Mouse (Mus musculus): ENCODE measurements around the gene Gpr50. TPM values are rescaled to one million over a fixed set of nuclear protein-coding genes. Genes with fewer than 3 reads are reported as not detected.

Gene Gpr50
- polyA plus RNA-seq, 1 experiment from 2014 or later, result 0.21 TPM

DNA sequence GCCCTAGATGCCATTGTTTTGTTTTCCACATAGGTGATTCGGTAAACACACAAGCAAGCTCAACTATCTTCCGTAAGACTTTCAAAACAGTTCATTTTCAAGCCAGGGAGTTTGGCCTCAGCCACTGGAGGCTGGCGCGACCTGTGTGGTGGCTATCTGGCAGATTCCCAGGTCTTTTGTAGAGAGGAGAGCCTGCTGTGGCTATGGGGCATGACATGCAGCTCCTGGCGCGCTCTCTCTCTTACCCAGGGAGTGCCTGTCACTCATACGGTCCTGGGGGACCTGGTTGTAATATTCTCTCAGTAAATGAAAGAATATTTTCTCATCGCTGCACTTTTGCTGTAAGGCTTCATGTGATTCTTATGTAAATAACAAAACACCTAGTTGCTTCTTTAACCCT, 13.5 kb upstream of the Gpr50 start:
- no peak overlapping the region for H3K9ac ChIP-seq (ENCODE audit: low read length)
- WGBS, result 39% methylated on average over 8 of the region's 8 CpGs

DNA sequence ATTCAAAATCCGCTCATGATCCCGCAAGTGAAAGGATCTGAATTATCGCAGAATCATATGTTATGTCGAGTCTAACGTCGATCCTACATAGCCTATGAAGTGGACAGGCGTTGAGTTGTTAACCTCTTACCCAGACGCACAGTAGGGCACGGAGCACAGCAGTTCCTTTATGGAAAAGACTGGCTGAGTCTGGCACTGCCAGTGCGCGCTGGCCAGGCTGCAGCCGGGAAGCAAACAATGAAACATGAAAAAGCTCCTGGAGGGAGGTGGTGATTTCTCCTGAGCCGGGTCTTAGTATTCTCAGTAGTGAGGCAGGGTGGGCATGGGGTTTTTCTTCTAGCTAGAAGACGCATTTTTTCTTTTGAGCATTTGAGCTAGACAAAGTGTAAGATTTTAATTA, 1.7 kb upstream of the Gpr50 start:
- Histone ChIP-seq H3K27ac (ENCODE audit: low read length) (no peak overlapping the region), H3K9me3 (replicated peaks; ENCODE audit: control insufficient read depth, low read length) (peaks cover 6% of the 10 kb centered on the region), H3K4me3 (ENCODE audit: low read length) (peak overlapping the region; percentile 8; the same call in 1 of the 2 replicates), H3K36me3 (ENCODE audit: control insufficient read depth, insufficient read depth) (no peaks in the 10 kb centered on the region), H3K27me3 (ENCODE audit: control insufficient read depth, insufficient read depth, low read length) (peaks cover 59% of the 10 kb centered on the region), H3K9ac (ENCODE audit: low read length) (no peak overlapping the region), H3K4me1 (ENCODE audit: control insufficient read depth, insufficient read depth, low read length) (no peaks in the 10 kb centered on the region), H3K4me2 (ENCODE audit: low read depth, low read length) (no peak overlapping the region)
- no peak for ATAC-seq (replicated peaks; ENCODE audit: extremely low read depth, insufficient read depth, low FRiP score)
- 24% methylated on average over 14 of the region's 14 CpGs for WGBS

More for the DNA sequence above, 13.5 kb upstream of the Gpr50 start:
- Histone ChIP-seq H3K27ac (ENCODE audit: low read length) (no peak overlapping the region), H3K4me3 (ENCODE audit: low read length) (no peak overlapping the region), H3K36me3 (ENCODE audit: control insufficient read depth, insufficient read depth) (no peaks in the 10 kb centered on the region), H3K9me3 (replicated peaks; ENCODE audit: control insufficient read depth, low read length) (no peaks in the 10 kb centered on the region), H3K27me3 (ENCODE audit: control insufficient read depth, insufficient read depth, low read length) (peaks cover 5% of the 10 kb centered on the region; the same call in 1 of the 2 replicates), H3K4me1 (ENCODE audit: control insufficient read depth, insufficient read depth, low read length) (no peaks in the 10 kb centered on the region), H3K4me2 (ENCODE audit: low read depth, low read length) (no peak overlapping the region)
- ATAC-seq (replicated peaks; ENCODE audit: extremely low read depth, insufficient read depth, low FRiP score), result no peak

DNA sequence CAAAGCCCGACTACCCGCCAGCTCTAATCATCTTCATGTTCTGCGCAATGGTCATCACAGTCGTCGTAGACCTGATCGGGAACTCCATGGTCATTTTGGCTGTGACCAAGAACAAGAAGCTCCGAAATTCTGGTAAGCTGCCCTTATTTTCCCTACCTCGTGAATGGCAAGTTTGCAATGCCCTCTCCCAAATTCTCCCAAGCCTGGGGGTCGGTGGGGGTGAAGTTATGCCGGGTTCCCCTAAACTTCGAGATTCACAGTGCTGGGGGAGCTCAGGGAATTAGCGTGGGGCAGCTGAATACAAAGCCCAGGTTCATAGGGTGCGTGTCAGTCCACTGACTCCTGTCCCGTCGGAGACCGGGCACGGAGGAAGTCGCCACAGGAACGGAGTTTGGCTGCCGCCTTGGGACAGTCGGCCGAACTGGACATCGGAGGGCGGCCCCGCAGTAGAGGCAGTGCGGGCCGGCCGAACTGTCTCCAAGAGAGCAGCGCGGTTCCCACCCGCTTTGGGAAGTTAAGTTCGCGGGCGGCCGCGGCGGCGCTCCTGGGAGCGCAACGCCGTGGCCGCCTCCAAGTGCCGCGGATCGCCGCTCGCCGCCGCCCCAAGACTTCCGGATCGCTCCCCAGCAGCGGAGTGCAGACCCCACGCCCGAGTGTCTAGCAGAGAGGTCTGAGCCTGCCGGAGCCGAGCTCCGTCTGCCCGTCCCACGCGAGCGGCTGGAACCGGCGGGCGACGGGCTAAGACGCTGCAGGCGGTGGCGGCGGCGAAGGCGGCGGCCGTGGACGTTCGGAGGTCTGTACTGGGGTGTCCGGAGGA, 612 bp downstream of the Gpr50 start:
- no peaks in the 10 kb centered on the region for H3K36me3 ChIP-seq (ENCODE audit: control insufficient read depth, insufficient read depth)
- H3K27me3 ChIP-seq (ENCODE audit: control insufficient read depth, insufficient read depth, low read length), result peaks cover 60% of the 10 kb centered on the region
- H3K4me1 ChIP-seq (ENCODE audit: control insufficient read depth, insufficient read depth, low read length), result no peaks in the 10 kb centered on the region
- peak overlapping the region; percentile 17; the same call in 1 of the 2 replicates for H3K9ac ChIP-seq (ENCODE audit: low read length)
- peaks cover 6% of the 10 kb centered on the region for H3K9me3 ChIP-seq (replicated peaks; ENCODE audit: control insufficient read depth, low read length)
- no peak overlapping the region for H3K27ac ChIP-seq (ENCODE audit: low read length)
- peak overlapping the region; percentile 70 for H3K4me2 ChIP-seq (ENCODE audit: low read depth, low read length)
- no peak; the same call in 1 of the 2 replicates for ATAC-seq (replicated peaks; ENCODE audit: extremely low read depth, insufficient read depth, low FRiP score)
- WGBS, result 11% methylated on average over 74 of the region's 76 CpGs
- H3K4me3 ChIP-seq (ENCODE audit: low read length), result peak overlapping the region; percentile 53

DNA sequence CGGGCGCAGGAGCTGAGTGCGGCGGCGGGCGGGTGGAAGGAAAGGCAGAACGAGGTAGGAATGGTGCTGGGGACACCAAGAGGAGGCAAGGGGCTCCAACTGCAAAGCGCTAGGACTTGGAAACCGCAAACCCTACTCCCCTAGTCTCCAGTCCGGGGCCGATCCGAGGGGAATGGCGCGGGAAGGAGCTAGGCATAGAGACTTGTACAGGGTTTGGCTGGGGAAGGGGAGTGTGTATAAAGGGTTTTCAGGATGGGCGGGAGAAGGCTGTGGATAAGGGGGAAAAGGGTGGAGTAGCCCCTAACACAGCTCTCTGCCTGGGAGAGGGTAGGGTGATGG, 1.2 kb downstream of the Gpr50 start:
- H3K4me3 ChIP-seq (ENCODE audit: low read length), result peak overlapping the region; percentile 53
- no peak overlapping the region for H3K9ac ChIP-seq (ENCODE audit: low read length)
- ATAC-seq (replicated peaks; ENCODE audit: extremely low read depth, insufficient read depth, low FRiP score), result no peak
- H3K27me3 ChIP-seq (ENCODE audit: control insufficient read depth, insufficient read depth, low read length), result peaks cover 55% of the 10 kb centered on the region
- 8% methylated on average over 15 of the region's 15 CpGs for WGBS
- peak overlapping the region; percentile 70 for H3K4me2 ChIP-seq (ENCODE audit: low read depth, low read length)
- H3K4me1 ChIP-seq (ENCODE audit: control insufficient read depth, insufficient read depth, low read length), result no peaks in the 10 kb centered on the region
- no peaks in the 10 kb centered on the region for H3K36me3 ChIP-seq (ENCODE audit: control insufficient read depth, insufficient read depth)
- peaks cover 6% of the 10 kb centered on the region for H3K9me3 ChIP-seq (replicated peaks; ENCODE audit: control insufficient read depth, low read length)
- no peak overlapping the region for H3K27ac ChIP-seq (ENCODE audit: low read length)

DNA sequence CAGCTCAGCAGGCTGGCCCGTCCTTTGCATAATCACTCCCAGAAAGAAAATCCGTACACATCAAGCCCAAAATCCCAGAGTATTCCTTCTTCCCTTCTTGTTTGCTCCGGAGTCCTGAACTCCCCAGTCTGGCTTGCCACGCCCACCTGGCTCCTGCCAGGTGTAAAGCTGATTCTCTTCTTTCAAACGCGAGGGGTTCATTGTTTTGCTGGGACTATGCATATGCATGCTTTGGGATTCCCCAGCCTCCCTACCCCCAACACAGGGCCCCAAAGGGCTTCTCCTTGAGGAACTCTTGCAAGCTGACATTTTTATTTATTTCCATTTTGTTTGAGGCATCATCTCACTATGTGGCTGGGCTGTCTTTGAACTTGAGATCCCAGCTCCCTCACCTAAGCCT, 6.8 kb downstream of the Gpr50 start:
- Histone ChIP-seq H3K9me3 (replicated peaks; ENCODE audit: control insufficient read depth, low read length) (no peaks in the 10 kb centered on the region), H3K4me3 (ENCODE audit: low read length) (no peak overlapping the region), H3K27me3 (ENCODE audit: control insufficient read depth, insufficient read depth, low read length) (peaks cover 19% of the 10 kb centered on the region), H3K9ac (ENCODE audit: low read length) (no peak overlapping the region), H3K4me2 (ENCODE audit: low read depth, low read length) (no peak overlapping the region), H3K36me3 (ENCODE audit: control insufficient read depth, insufficient read depth) (no peaks in the 10 kb centered on the region), H3K27ac (ENCODE audit: low read length) (no peak overlapping the region), H3K4me1 (ENCODE audit: control insufficient read depth, insufficient read depth, low read length) (no peaks in the 10 kb centered on the region)
- ATAC-seq (replicated peaks; ENCODE audit: extremely low read depth, insufficient read depth, low FRiP score), result no peak
- 17% methylated on average over 6 of the region's 6 CpGs for WGBS

GRCm38 (mm10) chrX:71700817-71701469, 37.5 kb downstream of the Gpr50 start:
- no peaks in the 10 kb centered on the region for H3K36me3 ChIP-seq (ENCODE audit: control insufficient read depth, insufficient read depth)
- H3K9ac ChIP-seq (ENCODE audit: low read length), result no peak overlapping the region
- H3K4me2 ChIP-seq (ENCODE audit: low read depth, low read length), result no peak overlapping the region
- no peak overlapping the region for H3K4me3 ChIP-seq (ENCODE audit: low read length)
- no peaks in the 10 kb centered on the region for H3K9me3 ChIP-seq (replicated peaks; ENCODE audit: control insufficient read depth, low read length)
- no peak for ATAC-seq (replicated peaks; ENCODE audit: extremely low read depth, insufficient read depth, low FRiP score)
- H3K4me1 ChIP-seq (ENCODE audit: control insufficient read depth, insufficient read depth, low read length), result no peaks in the 10 kb centered on the region
- no peak overlapping the region for H3K27ac ChIP-seq (ENCODE audit: low read length)
- 32% methylated on average over 6 of the region's 6 CpGs for WGBS
- no peaks in the 10 kb centered on the region for H3K27me3 ChIP-seq (ENCODE audit: control insufficient read depth, insufficient read depth, low read length)

Other genes starting within 250 kb of the Gpr50 start
- 32.8 and 34.6 TPM in 2 replicates for gene Cd99l2, start 170.8 kb upstream of the Gpr50 start, polyA plus RNA-seq (2015; fragmentation: Nextera tagmentation; extraction: Ambion mirVana)
- 152 and 160 TPM in 2 replicates for gene Hmgb3, start 107.7 kb upstream of the Gpr50 start, polyA plus RNA-seq (2015; fragmentation: Nextera tagmentation; extraction: Ambion mirVana)
- gene Vma21, start 152.3 kb downstream of the Gpr50 start, polyA plus RNA-seq (2015; fragmentation: Nextera tagmentation; extraction: Ambion mirVana), result 41.2 and 41.7 TPM in 2 replicates

Measured in heart, embryonic 16.5 days (tissue).